Mouse (Mus musculus): ENCODE results near the gene Lenep. TPM values are rescaled to one million over a fixed set of nuclear protein-coding genes. Genes with fewer than 3 reads are reported as not detected.

Gene Lenep
- 0.80 TPM in 1 of 2 replicates, not detected in the other for polyA plus RNA-seq (2014; fragmentation: Nextera tagmentation; extraction: Ambion mirVana)

GRCm38 (mm10) chr3:89402693-89403092 lies at the start of gene Lenep:
Gene Lenep, minus strand, starts transcription at chr3:89402793.
- H3K4me1 ChIP-seq (ENCODE audit: control insufficient read depth, insufficient read depth, low read length), result no peaks in the 10 kb centered on the region
- H3K4me2 ChIP-seq (ENCODE audit: low read depth, low read length), result no peak within 1 kb of the TSS
- H3K36me3 ChIP-seq (replicated peaks; ENCODE audit: control insufficient read depth, insufficient read depth, low read depth, low read length), result peaks cover 3% of the 10 kb centered on the region
- no peak within 1 kb of the TSS for H3K4me3 ChIP-seq (ENCODE audit: low read depth, low read length)
- DNase-seq (ENCODE audit: low spot score) (no peak), ATAC-seq (replicated peaks; ENCODE audit: insufficient number of reproducible peaks, low FRiP score, low TSS enrichment, low read depth) (no peak)
- no peaks in the 10 kb centered on the region for H3K9me3 ChIP-seq (replicated peaks; ENCODE audit: control insufficient read depth, low read length)
- H3K27ac ChIP-seq (replicated peaks; ENCODE audit: low read depth, low read length), result no peak within 1 kb of the TSS
- H3K27me3 ChIP-seq (ENCODE audit: control insufficient read depth, insufficient read depth, low read length), result no peaks in the 10 kb centered on the region
- WGBS, result 83% methylated on average over 5 of the region's 5 CpGs
- H3K9ac ChIP-seq (replicated peaks; ENCODE audit: low read length), result no peak within 1 kb of the TSS

- Histone ChIP-seq H3K9me3 (replicated peaks; ENCODE audit: control insufficient read depth, low read length) (no peaks in the 10 kb centered on the region), H3K9ac (replicated peaks; ENCODE audit: low read length) (no peak overlapping the region), H3K36me3 (replicated peaks; ENCODE audit: control insufficient read depth, insufficient read depth, low read depth, low read length) (no peaks in the 10 kb centered on the region), H3K4me2 (ENCODE audit: low read depth, low read length) (no peak overlapping the region), H3K4me1 (ENCODE audit: control insufficient read depth, insufficient read depth, low read length) (no peaks in the 10 kb centered on the region), H3K4me3 (ENCODE audit: low read depth, low read length) (no peak overlapping the region), H3K27me3 (ENCODE audit: control insufficient read depth, insufficient read depth, low read length) (no peaks in the 10 kb centered on the region), H3K27ac (replicated peaks; ENCODE audit: low read depth, low read length) (no peak overlapping the region)
- peak; percentile 20 for DNase-seq (ENCODE audit: low spot score)
- ATAC-seq (replicated peaks; ENCODE audit: insufficient number of reproducible peaks, low FRiP score, low TSS enrichment, low read depth), result no peak
- 78% methylated on average over 1 of the region's 1 CpGs for WGBS
Observed at GRCm38 (mm10) chr3:89451916-89452315, 49.3 kb upstream of the Lenep start.

- H3K9ac ChIP-seq (replicated peaks; ENCODE audit: low read length), result no peak overlapping the region
- no peak overlapping the region for H3K27ac ChIP-seq (replicated peaks; ENCODE audit: low read depth, low read length)
- H3K9me3 ChIP-seq (replicated peaks; ENCODE audit: control insufficient read depth, low read length), result no peaks in the 10 kb centered on the region
- no peaks in the 10 kb centered on the region for H3K36me3 ChIP-seq (replicated peaks; ENCODE audit: control insufficient read depth, insufficient read depth, low read depth, low read length)
- DNase-seq (ENCODE audit: low spot score), result peak; percentile 71
- 47% methylated on average over 7 of the region's 7 CpGs for WGBS
- no peak overlapping the region for H3K4me2 ChIP-seq (ENCODE audit: low read depth, low read length)
- H3K4me1 ChIP-seq (ENCODE audit: control insufficient read depth, insufficient read depth, low read length), result no peaks in the 10 kb centered on the region
- no peak for ATAC-seq (replicated peaks; ENCODE audit: insufficient number of reproducible peaks, low FRiP score, low TSS enrichment, low read depth)
- H3K4me3 ChIP-seq (ENCODE audit: low read depth, low read length), result no peak overlapping the region
- H3K27me3 ChIP-seq (ENCODE audit: control insufficient read depth, insufficient read depth, low read length), result no peaks in the 10 kb centered on the region
Observed at GRCm38 (mm10) chr3:89449541-89449940, 46.9 kb upstream of the Lenep start.

- H3K4me1 ChIP-seq (ENCODE audit: control insufficient read depth, insufficient read depth, low read length), result no peaks in the 10 kb centered on the region
- no peaks in the 10 kb centered on the region for H3K36me3 ChIP-seq (replicated peaks; ENCODE audit: control insufficient read depth, insufficient read depth, low read depth, low read length)
- no peaks in the 10 kb centered on the region for H3K9me3 ChIP-seq (replicated peaks; ENCODE audit: control insufficient read depth, low read length)
- no peak overlapping the region for H3K9ac ChIP-seq (replicated peaks; ENCODE audit: low read length)
- WGBS, result 64% methylated on average over 13 of the region's 13 CpGs
- ATAC-seq (replicated peaks; ENCODE audit: insufficient number of reproducible peaks, low FRiP score, low TSS enrichment, low read depth) (no peak), DNase-seq (ENCODE audit: low spot score) (peak; percentile 18)
- no peaks in the 10 kb centered on the region for H3K27me3 ChIP-seq (ENCODE audit: control insufficient read depth, insufficient read depth, low read length)
- no peak overlapping the region for H3K27ac ChIP-seq (replicated peaks; ENCODE audit: low read depth, low read length)
- H3K4me2 ChIP-seq (ENCODE audit: low read depth, low read length), result no peak overlapping the region; the same call in 1 of the 2 replicates
- H3K4me3 ChIP-seq (ENCODE audit: low read depth, low read length), result no peak overlapping the region
Observed at GRCm38 (mm10) chr3:89448720-89449537, 46.3 kb upstream of the Lenep start.

GRCm38 (mm10) chr3:89440691-89441090 lies 38.1 kb upstream of the Lenep start:
- Histone ChIP-seq H3K27me3 (ENCODE audit: control insufficient read depth, insufficient read depth, low read length) (no peaks in the 10 kb centered on the region), H3K4me1 (ENCODE audit: control insufficient read depth, insufficient read depth, low read length) (no peaks in the 10 kb centered on the region; the same call in 1 of the 2 replicates), H3K4me2 (ENCODE audit: low read depth, low read length) (no peak overlapping the region), H3K9me3 (replicated peaks; ENCODE audit: control insufficient read depth, low read length) (no peaks in the 10 kb centered on the region), H3K4me3 (ENCODE audit: low read depth, low read length) (no peak overlapping the region), H3K27ac (replicated peaks; ENCODE audit: low read depth, low read length) (no peak overlapping the region), H3K36me3 (replicated peaks; ENCODE audit: control insufficient read depth, insufficient read depth, low read depth, low read length) (no peaks in the 10 kb centered on the region), H3K9ac (replicated peaks; ENCODE audit: low read length) (no peak overlapping the region)
- DNase-seq (ENCODE audit: low spot score) (no peak), ATAC-seq (replicated peaks; ENCODE audit: insufficient number of reproducible peaks, low FRiP score, low TSS enrichment, low read depth) (no peak)
- WGBS, result 92% methylated on average over 2 of the region's 2 CpGs

GRCm38 (mm10) chr3:89437269-89437668 lies 34.7 kb upstream of the Lenep start:
- Histone ChIP-seq H3K9me3 (replicated peaks; ENCODE audit: control insufficient read depth, low read length) (no peaks in the 10 kb centered on the region), H3K36me3 (replicated peaks; ENCODE audit: control insufficient read depth, insufficient read depth, low read depth, low read length) (peaks cover 7% of the 10 kb centered on the region), H3K4me2 (ENCODE audit: low read depth, low read length) (peak overlapping the region; percentile 67), H3K27ac (replicated peaks; ENCODE audit: low read depth, low read length) (no peak overlapping the region), H3K4me3 (ENCODE audit: low read depth, low read length) (peak overlapping the region; percentile 51), H3K9ac (replicated peaks; ENCODE audit: low read length) (peak overlapping the region; percentile 69), H3K4me1 (ENCODE audit: control insufficient read depth, insufficient read depth, low read length) (no peaks in the 10 kb centered on the region; the same call in 1 of the 2 replicates), H3K27me3 (ENCODE audit: control insufficient read depth, insufficient read depth, low read length) (no peaks in the 10 kb centered on the region)
- ATAC-seq (replicated peaks; ENCODE audit: insufficient number of reproducible peaks, low FRiP score, low TSS enrichment, low read depth) (no peak), DNase-seq (ENCODE audit: low spot score) (peak; percentile 28)
- 34% methylated on average over 5 of the region's 5 CpGs for WGBS

- Histone ChIP-seq H3K27me3 (ENCODE audit: control insufficient read depth, insufficient read depth, low read length) (no peaks in the 10 kb centered on the region), H3K4me3 (ENCODE audit: low read depth, low read length) (peak within 1 kb of the TSS; percentile 51), H3K4me2 (ENCODE audit: low read depth, low read length) (peak within 1 kb of the TSS; percentile 67), H3K9me3 (replicated peaks; ENCODE audit: control insufficient read depth, low read length) (no peaks in the 10 kb centered on the region), H3K4me1 (ENCODE audit: control insufficient read depth, insufficient read depth, low read length) (no peaks in the 10 kb centered on the region; the same call in 1 of the 2 replicates), H3K36me3 (replicated peaks; ENCODE audit: control insufficient read depth, insufficient read depth, low read depth, low read length) (peaks cover 7% of the 10 kb centered on the region), H3K27ac (replicated peaks; ENCODE audit: low read depth, low read length) (peak within 1 kb of the TSS; percentile 47), H3K9ac (replicated peaks; ENCODE audit: low read length) (peak within 1 kb of the TSS; percentile 69)
- DNase-seq (ENCODE audit: low spot score), result peak; percentile 89
- 5% methylated on average over 16 of the region's 16 CpGs for WGBS
- peak; percentile 73 for ATAC-seq (replicated peaks; ENCODE audit: insufficient number of reproducible peaks, low FRiP score, low TSS enrichment, low read depth)
Observed at GRCm38 (mm10) chr3:89436176-89437113, 33.9 kb upstream of the Lenep start, which contains the start of gene Pbxip1. Gene Pbxip1, plus strand, starts transcription at chr3:89436706.

All from embryonic facial prominence, embryonic 11.5 days (tissue).